ENCODE assay signal across 19 mouse cellular contexts in genomic region chr8:92231326-92232225, GRCm38 (mm10).
DNase-seq lines count a peak whose midpoint lies in the region; ATAC-seq and TF ChIP-seq lines count a peak whose summit lies in the region.
"Had no signal": no experiment of that assay in that cellular context is flagged by ENCODE, and none has a peak within 500 bp of the region (broad histone marks: within the 10 kb centered on the region; RNA-seq: fewer than 3 reads in every experiment).

No protein-coding gene starts in this region.

- 36% methylated on average over 23 of the region's 23 CpGs for WGBS in forebrain, embryonic 14.5 days
- WGBS in forebrain, embryonic 15.5 days, result 30% methylated on average over 23 of the region's 23 CpGs
- WGBS in hindbrain, postnatal 0 days, result 31% methylated on average over 23 of the region's 23 CpGs
- WGBS in neural tube, embryonic 13.5 days, result 43% methylated on average over 23 of the region's 23 CpGs

- no peaks in the 10 kb centered on the region for H3K36me3 ChIP-seq in forebrain, embryonic 14.5 days (ENCODE audit: control insufficient read depth, insufficient read depth, low read length)
- no peaks in the 10 kb centered on the region for H3K36me3 ChIP-seq in forebrain, embryonic 15.5 days
- H3K36me3 ChIP-seq in hindbrain, postnatal 0 days (ENCODE audit: insufficient read depth, low read length), result no peaks in the 10 kb centered on the region
- H3K36me3 ChIP-seq in neural tube, embryonic 13.5 days, result no peaks in the 10 kb centered on the region

- ATAC-seq in forebrain, embryonic 14.5 days, result no peak
- no peak for ATAC-seq in forebrain, embryonic 15.5 days (replicated peaks)
- no peak for ATAC-seq in hindbrain, postnatal 0 days
- no peak for ATAC-seq in neural tube, embryonic 13.5 days (ENCODE audit: low read depth)

- H3K9ac ChIP-seq in forebrain, embryonic 14.5 days (ENCODE audit: low read length), result no peak overlapping the region
- H3K9ac ChIP-seq in forebrain, embryonic 15.5 days (replicated peaks), result no peak overlapping the region
- H3K9ac ChIP-seq in hindbrain, postnatal 0 days (replicated peaks; ENCODE audit: low read length), result no peak overlapping the region
- peak overlapping the region; percentile 14; the same call in 1 of the 2 replicates for H3K9ac ChIP-seq in neural tube, embryonic 13.5 days

- H3K4me3 ChIP-seq in forebrain, embryonic 14.5 days (ENCODE audit: low read depth, low read length), result no peak overlapping the region
- no peak overlapping the region for H3K4me3 ChIP-seq in forebrain, embryonic 15.5 days
- H3K4me3 ChIP-seq in hindbrain, postnatal 0 days (ENCODE audit: low read length), result 0 out of 2 replicates have a peak overlapping the region, but pooled peaks have one; percentile 1
- no peak overlapping the region for H3K4me3 ChIP-seq in neural tube, embryonic 13.5 days

- intact Hi-C loops in left cerebral cortex, postnatal 36 days (cut with DNase I), result no loop called here

- no peak for TF ChIP-seq CTCF in hindbrain, postnatal 0 days (IDR thresholded peaks at IDR 0.05; ENCODE audit: low read depth)

- no peaks in the 10 kb centered on the region for H3K9me3 ChIP-seq in forebrain, embryonic 14.5 days (replicated peaks; ENCODE audit: control insufficient read depth, low read length)
- no peaks in the 10 kb centered on the region for H3K9me3 ChIP-seq in forebrain, embryonic 15.5 days
- no peaks in the 10 kb centered on the region for H3K9me3 ChIP-seq in hindbrain, postnatal 0 days (ENCODE audit: low read length)
- no peaks in the 10 kb centered on the region for H3K9me3 ChIP-seq in neural tube, embryonic 13.5 days

- H3K27ac ChIP-seq in forebrain, embryonic 14.5 days (ENCODE audit: low read depth, low read length), result no peak overlapping the region
- H3K27ac ChIP-seq in forebrain, embryonic 15.5 days (replicated peaks), result no peak overlapping the region
- no peak overlapping the region for H3K27ac ChIP-seq in hindbrain, postnatal 0 days
- 0 out of 2 replicates have a peak overlapping the region, but pooled peaks have one; percentile 14 for H3K27ac ChIP-seq in neural tube, embryonic 13.5 days (replicated peaks)
- H3K27ac ChIP-seq: macrophage had no signal

- no peaks in the 10 kb centered on the region for H3K27me3 ChIP-seq in forebrain, embryonic 14.5 days (replicated peaks; ENCODE audit: control insufficient read depth, insufficient read depth, low read length)
- H3K27me3 ChIP-seq in forebrain, embryonic 15.5 days, result no peaks in the 10 kb centered on the region
- H3K27me3 ChIP-seq in hindbrain, postnatal 0 days (ENCODE audit: insufficient read depth, low read length), result no peaks in the 10 kb centered on the region
- no peaks in the 10 kb centered on the region for H3K27me3 ChIP-seq in neural tube, embryonic 13.5 days

- H3K4me1 ChIP-seq in forebrain, embryonic 14.5 days (ENCODE audit: control insufficient read depth, insufficient read depth, low read length), result 0 out of 2 replicates have a peak, but pooled peaks cover 6% of the 10 kb centered on the region
- H3K4me1 ChIP-seq in forebrain, embryonic 15.5 days, result peaks cover 10% of the 10 kb centered on the region
- H3K4me1 ChIP-seq in hindbrain, postnatal 0 days (ENCODE audit: insufficient read depth, low read length), result no peaks in the 10 kb centered on the region
- H3K4me1 ChIP-seq in neural tube, embryonic 13.5 days (replicated peaks), result peaks cover 11% of the 10 kb centered on the region

- H3K4me2 ChIP-seq in forebrain, embryonic 14.5 days (ENCODE audit: low read length), result no peak overlapping the region
- no peak overlapping the region; the same call in 1 of the 2 replicates for H3K4me2 ChIP-seq in forebrain, embryonic 15.5 days (replicated peaks)
- H3K4me2 ChIP-seq in hindbrain, postnatal 0 days (ENCODE audit: low read depth, low read length), result peak overlapping the region; percentile 41
- H3K4me2 ChIP-seq in neural tube, embryonic 13.5 days, result peak overlapping the region; percentile 37
- H3K4me2 ChIP-seq: heart, embryonic 11.5 days; liver, embryonic 11.5 days had no signal

- DNase-seq in forebrain, embryonic 14.5 days (ENCODE audit: low spot score), result peak; percentile 47
- peak; percentile 20 for DNase-seq in forelimb bud, embryonic 11.5 days (ENCODE audit: low read depth, low spot score)
- DNase-seq in hindbrain, postnatal 0 days (ENCODE audit: low spot score), result peak; percentile 8
- DNase-seq in left cerebral cortex, postnatal 36 days (ENCODE audit: low spot score in 2 of 2), result no peak
- no peak for DNase-seq in embryo, embryonic 11 days
- no peak for DNase-seq in gastrocnemius, postnatal 10 days
- DNase-seq: adrenal gland, adult 8-10 months; cerebellum, adult 18-20 months; gastrocnemius, postnatal 36 days; heart, postnatal 14 days; kidney, adult 9 months; lung, adult 2 months; spleen, adult 18-20 months; thymus, adult 2 months had no signal

Comparison
In these comparisons a context has a peak if more than half of its experiments do, and no peak if none do; other contexts are left out.
1. DNase-seq: peak in forebrain, embryonic 14.5 days (single experiment), forelimb bud, embryonic 11.5 days (single experiment) and hindbrain, postnatal 0 days (single experiment); none in left cerebral cortex, postnatal 36 days (0 of 2), embryo, embryonic 11 days (single experiment) and gastrocnemius, postnatal 10 days (single experiment).
2. H3K4me2 ChIP-seq: peak in hindbrain, postnatal 0 days (single experiment) and neural tube, embryonic 13.5 days (single experiment); none in forebrain, embryonic 14.5 days (single experiment) and forebrain, embryonic 15.5 days (single experiment).